Mouse (Mus musculus) gastrocnemius, postnatal 14 days (tissue): ENCODE measurements around the gene Angptl6. TPM values are rescaled to one million over a fixed set of nuclear protein-coding genes. Genes with fewer than 3 reads are reported as not detected.
"Not testable (repeated sequence)": the region's sequence is repeated elsewhere in the genome, so short reads cannot be mapped to it uniquely, and the experiment has no call there.

Experiments used
- DNase-seq: peaks from one replicate; pipeline ENCODE4 v3.0.0; 2021; ENCODE audit warnings: mixed read lengths
- intact Hi-C: fragments of 180-260 bp; cut with DNase I; formaldehyde crosslinking; loops from one replicate; pipeline ENCODE4 v1.15.1; 2025; ENCODE audit warnings: low total_unique reads
- microRNA-seq, 2 experiments: library from miRNA; unstranded; fragments of <30 nt; microRNA quantifications; one replicate each; pipeline ENCODE4 v1.2.0; 2021
- total RNA-seq, 2 experiments: library from RNA; stranded (reverse); gene quantifications; 2 replicates each; pipeline ENCODE4 v1.2.3; 2021

The Angptl6 gene
- total RNA-seq, 2 experiments from 2014 or later = 3.5 to 4.1 TPM

DNA sequence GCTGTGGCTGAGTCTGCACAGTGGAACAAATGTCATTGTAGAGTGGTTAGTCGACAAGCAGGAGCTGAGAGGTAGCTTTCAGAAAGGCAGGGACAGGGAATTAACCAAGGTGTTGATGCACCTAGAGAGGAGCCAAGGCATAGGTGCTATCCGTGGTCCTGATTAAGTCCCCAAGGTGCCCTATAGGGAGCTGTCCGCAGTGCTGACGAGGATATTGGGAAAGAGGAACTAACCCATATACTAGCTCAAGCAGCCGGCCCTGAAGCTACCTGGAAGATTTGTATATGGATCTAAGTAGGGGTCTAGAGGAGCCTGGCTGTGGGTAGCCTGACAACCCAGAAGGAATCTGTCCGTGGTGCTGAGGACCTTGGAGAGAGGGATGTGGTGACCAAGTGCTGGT, 22.4 kb downstream of the Angptl6 start:
- no peak for DNase-seq
- intact Hi-C loops = no loop called here

DNA sequence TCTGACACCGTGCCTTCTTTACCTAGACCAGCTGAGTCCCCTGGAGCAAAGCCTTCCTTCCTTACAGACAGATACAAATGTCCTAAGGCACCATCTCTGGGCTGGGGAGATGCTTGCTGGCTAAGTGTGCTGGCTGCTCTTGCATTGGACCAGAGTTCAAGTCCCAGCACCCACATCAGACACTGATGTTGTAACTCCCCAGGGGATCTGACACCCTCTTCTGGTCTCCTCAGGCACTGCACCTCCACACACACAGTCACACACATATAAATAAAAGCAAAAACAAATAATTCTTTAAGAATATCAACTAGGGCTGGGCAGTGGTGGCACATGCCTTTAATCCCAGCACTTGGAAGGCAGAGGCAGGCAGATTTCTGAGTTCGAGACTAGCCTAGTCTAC, 29.3 kb downstream of the Angptl6 start:
- no peak for DNase-seq

DNA sequence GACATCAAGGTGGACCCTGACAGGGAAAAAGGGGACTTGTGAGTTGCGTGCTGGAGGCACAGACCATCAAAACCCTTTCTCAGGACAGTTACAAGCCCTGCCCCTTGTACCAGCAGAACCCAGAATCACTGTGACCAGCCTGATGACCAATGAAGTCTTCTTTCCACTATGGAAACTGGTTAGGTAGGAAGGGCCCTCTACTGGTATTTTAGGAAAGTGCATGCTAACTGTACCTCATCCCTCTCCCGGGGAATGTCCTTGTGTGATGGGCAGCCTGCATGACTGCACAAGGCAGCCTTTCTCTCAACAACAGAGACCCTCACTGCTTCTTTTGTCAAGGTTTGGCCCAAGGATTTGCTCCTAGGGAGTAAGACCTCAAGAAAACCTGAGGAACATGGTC, 36.9 kb downstream of the Angptl6 start:
- intact Hi-C loops = no loop called here
- no peak for DNase-seq

More for the DNA sequence above, 29.3 kb downstream of the Angptl6 start:
- intact Hi-C loops = no loop called here

DNA sequence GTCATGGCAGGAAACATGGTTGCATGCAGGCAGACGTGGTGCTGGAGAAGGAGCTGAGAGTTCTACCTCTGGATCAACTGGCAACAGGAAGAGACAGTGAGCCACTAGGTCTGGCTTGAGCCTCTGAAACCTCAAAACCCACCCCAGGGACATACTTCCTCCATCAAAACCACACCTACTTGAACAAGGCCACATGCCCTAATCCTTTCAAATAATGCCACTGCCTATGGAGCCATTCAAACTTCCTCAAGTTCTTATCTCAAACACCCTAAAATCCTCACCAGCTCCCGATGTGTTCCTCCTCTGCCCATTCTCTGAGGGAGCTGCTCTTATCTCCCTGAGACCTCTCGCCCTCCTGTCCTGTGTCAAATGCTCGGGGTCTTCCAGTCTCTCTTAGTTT, 37.3 kb downstream of the Angptl6 start:
- intact Hi-C loops = no loop called here
- DNase-seq = no peak

DNA sequence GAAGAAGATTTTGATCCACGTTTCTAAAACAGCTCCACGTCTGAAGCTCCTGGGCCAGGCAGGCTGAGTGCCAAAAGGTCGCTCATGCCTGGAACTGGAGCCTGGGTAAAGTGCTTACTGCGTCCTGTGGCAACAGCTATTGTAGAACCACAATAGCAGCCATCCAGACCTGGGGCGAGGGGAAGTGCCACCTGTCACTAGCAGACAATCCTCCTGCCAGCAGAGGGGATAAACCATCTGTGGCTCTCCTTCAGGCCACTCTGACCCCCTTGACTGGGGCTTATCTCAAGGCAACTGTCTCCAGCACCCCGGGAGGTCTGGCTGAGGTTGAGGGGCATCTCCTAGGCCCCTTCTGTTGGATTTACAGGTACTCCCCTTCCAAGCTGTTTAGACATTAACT, 40.6 kb downstream of the Angptl6 start:
- intact Hi-C loops = no loop called here

DNA sequence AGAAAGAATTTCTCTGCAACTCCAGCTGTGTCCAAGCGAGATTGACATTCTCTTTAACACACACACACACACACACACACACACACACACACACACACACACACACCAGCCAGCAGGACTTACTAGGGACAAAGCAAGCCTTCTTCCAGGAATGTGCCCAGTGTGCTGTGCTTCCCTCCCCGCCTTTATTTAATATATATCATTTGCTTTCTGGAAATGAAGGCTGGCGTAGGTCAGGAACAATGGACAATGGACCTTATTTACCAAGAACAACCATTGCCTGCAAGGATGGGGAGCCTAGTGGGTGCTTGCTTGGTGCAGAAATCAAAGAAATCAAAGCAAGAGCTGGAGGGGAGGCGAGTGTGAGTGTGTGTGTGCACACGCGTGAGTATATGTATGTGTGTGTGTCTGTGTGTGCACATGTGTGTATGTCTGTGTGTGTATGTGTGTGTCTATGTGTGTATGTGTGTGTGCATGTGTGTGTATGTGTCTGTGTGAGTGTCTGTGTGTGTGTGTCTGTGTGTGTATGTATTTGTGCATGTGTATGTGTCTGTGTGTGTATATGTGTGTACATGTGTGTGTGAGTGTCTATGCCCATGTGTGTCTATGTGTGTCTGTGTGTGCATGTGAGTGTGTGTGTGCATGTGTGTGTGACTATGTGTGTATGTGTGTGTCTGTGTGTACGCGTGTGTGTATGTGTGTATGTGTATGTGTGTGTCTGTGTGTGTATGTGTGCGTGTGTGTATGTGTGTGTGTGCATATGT, 42.2 kb downstream of the Angptl6 start:
- intact Hi-C loops = no loop called here
- DNase-seq = no peak

More for the DNA sequence above, 40.6 kb downstream of the Angptl6 start:
- DNase-seq = no peak

DNA sequence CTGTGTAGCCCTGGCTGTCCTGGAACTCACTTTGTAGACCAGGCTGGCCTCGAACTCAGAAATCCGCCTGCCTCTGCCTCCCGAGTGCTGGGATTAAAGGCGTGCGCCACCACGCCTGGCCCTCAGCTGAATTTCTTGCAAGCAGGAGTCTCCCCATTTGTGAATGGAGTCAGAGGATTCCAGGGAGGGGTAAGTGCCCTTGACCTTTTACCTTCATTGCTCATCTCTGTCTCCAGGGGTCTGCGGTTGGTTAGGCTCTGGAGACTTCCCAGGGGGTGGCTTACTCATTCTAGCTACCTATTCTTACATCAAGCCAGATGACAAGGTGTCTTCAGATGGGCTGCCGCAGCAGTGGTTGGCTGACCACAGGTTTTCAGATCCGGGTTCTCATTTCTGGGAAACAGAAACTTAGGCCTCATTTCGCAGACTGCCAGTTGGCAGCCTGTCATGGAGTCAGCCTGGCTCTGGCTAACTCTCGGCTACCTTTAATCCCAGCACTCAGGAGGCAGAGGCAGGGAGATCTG, 44.0 kb downstream of the Angptl6 start:
- intact Hi-C loops, DNase-seq: not testable (repeated sequence)

DNA sequence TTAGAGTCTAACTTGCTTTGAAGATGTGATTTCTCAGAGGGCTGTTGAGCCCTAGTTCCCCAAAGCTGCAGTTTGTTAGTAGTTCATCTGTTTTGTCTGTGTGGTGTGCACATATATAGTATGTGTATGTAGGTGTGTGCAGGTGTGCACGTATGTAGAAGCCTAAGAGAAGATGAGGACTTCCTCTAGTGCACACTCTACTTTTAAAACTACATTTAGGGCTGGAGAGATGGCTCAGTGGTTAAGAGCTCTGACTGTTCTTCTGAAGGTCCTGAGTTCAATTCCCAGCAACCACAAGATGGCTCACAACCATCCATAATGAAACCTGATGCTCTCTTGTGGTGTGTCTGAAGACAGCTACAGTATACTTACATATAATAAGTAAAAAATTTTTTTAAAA, 44.6 kb downstream of the Angptl6 start:
- no peak for DNase-seq
- intact Hi-C loops = no loop called here

DNA sequence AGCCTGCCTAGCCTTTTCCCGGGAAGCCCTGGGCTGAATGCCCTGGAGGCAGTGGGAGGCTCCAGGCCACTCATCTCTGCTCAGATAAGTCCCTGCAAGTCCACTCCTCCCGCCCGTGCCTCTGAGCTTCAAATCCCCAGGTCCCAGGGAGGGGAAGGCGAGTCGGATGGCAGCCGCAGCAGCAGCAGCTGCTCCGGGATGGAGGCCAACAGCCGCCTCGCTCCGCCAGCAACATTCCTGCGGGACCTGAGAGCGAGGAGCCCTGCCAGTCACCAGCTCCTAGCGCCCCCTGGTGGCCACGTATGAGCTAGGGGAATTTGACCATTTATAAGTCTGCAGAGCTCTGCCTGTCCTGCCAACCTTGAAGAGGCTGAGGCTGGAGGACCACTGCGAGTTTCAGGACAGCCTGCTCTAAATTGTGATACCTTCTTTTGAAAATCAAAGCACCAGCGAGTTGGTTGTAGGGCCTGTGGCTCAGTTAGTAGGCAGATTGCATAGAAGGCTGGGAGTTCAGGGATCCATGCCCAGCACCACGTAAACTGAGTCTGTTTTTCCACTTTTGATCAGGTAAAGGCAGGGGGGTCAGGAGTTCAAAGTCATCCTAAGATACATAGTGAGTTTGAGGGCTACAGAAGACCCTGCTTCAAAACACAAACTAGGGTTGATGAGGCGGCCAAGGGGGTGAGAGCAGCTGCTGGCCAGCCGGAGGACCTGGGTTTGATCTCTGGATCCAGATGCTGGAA, 48.5 kb downstream of the Angptl6 start:
- peak; percentile 98 for DNase-seq
- intact Hi-C loops = no loop called here

DNA sequence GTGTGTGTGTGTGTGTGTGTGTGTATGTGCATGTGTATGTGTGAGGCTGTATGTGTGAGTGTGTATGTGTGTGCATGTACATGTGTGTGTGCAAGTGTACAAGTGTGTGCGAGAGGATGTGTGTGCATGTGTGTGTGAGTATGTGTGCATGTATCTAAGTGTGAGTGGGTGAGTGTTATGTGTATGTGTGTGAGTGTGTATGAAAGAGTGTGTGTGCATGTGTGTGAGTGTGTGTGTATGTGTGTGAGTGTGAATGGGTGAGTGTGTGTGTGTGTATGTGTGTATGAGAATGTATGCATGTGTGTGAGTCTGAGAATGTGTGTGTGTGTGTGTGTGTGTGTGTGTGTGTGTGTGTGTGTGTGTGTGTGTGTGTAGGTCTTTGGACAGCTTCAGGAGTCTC, 51.4 kb downstream of the Angptl6 start:
- no peak for DNase-seq
- intact Hi-C loops = loop anchor here (2.0 kb wide), 1 partner anchor 85 kb away; no protein-coding TSS in a partner anchor

DNA sequence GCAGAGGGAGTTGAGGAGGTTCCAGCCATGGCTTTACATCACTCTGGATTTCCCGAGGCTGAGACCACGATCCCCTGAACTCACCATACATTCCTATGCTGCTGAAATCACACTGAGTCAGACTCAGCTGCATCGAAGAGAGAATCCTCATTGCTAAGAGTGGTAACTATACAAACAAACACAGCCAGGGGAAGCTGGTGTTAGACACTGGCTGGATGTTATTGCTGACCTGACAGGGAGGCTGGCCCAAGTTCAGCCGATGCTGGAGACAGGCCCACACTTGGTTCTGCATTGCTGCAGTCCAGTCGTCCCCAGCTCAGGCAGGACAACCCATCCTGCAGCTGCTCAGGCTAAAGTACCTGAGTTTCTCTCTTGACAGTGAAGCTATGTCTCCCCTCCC, 53.7 kb downstream of the Angptl6 start:
- peak; percentile 58 for DNase-seq
- intact Hi-C loops = no loop called here

Small RNA genes within 50 kb of the gene (microRNA-seq; reads per million reads assigned to microRNA genes)
- 0 reads per million in 2 experiments for gene Mir7081

Other genes with a start within 250 kb of the Angptl6 start
- 100 to 1,000 TPM; 172 to 182 TPM for gene Ubl5, start 236.8 kb downstream of the Angptl6 start, total RNA-seq
- gene Fbxl12, start 235.0 kb downstream of the Angptl6 start, total RNA-seq = 1 to 10 TPM; 5.7 to 6.6 TPM
- gene Pin1, start 227.6 kb downstream of the Angptl6 start, total RNA-seq = 10 to 100 TPM; 14.6 to 15.5 TPM
- gene Olfm2, start 133.4 kb downstream of the Angptl6 start, total RNA-seq = under 1 TPM in 1 of 2 experiments, not detected in 1; 0.29 TPM
- gene Col5a3, start 64.7 kb downstream of the Angptl6 start, total RNA-seq = 10 to 100 TPM; 55.2 to 69.0 TPM
- gene Rdh8, start 61.2 kb downstream of the Angptl6 start, total RNA-seq = under 1 TPM in 1 of 2 experiments, not detected in 1; 0.22 TPM
- 1 to 10 TPM; 3.3 to 3.4 TPM for gene A230050P20Rik, start 11.1 kb downstream of the Angptl6 start, total RNA-seq
- gene Ppan, start 8.4 kb upstream of the Angptl6 start, total RNA-seq = 10 to 100 TPM in 1 of 2 experiments, 1 to 10 TPM in 1; 9.7 to 11.9 TPM
- gene Eif3g, start 18.9 kb upstream of the Angptl6 start, total RNA-seq = 100 to 1,000 TPM; 105 to 114 TPM
- gene Dnmt1, start 80.2 kb upstream of the Angptl6 start, total RNA-seq = 10 to 100 TPM; 11.6 to 12.8 TPM
- 1 to 10 TPM; 4.5 to 7.8 TPM for gene S1pr2, start 97.1 kb upstream of the Angptl6 start, total RNA-seq
- 10 to 100 TPM; 50.8 to 54.9 TPM for gene Mrpl4, start 123.0 kb upstream of the Angptl6 start, total RNA-seq
- gene Icam1, start 136.3 kb upstream of the Angptl6 start, total RNA-seq = 1 to 10 TPM; 3.1 to 3.4 TPM
- under 1 TPM; 0.29 to 0.43 TPM for gene Icam4, start 149.6 kb upstream of the Angptl6 start, total RNA-seq
- gene Icam5, start 152.3 kb upstream of the Angptl6 start, total RNA-seq = under 1 TPM; 0.07 to 0.10 TPM
- gene Zglp1, start 187.4 kb upstream of the Angptl6 start, total RNA-seq = not detected
- gene Gm49373, start 193.4 kb upstream of the Angptl6 start, total RNA-seq = under 1 TPM in 1 of 2 experiments, not detected in 1; 0.13 TPM
- gene Fdx1l, start 193.9 kb upstream of the Angptl6 start, total RNA-seq = 10 to 100 TPM; 25.5 to 26.5 TPM
- gene Gm38431, start 212.3 kb upstream of the Angptl6 start, total RNA-seq = 1 to 10 TPM in 1 of 2 experiments, under 1 TPM in 1; 0.92 to 1.1 TPM
- gene Raver1, start 212.3 kb upstream of the Angptl6 start, total RNA-seq = 10 to 100 TPM; 16.2 to 19.6 TPM